Mouse (Mus musculus) ovary, postnatal 36 days (tissue): ENCODE results near the gene Med12l.
"Not testable (repeated sequence)": the region's sequence is repeated elsewhere in the genome, so short reads cannot be mapped to it uniquely, and the experiment has no call there.

Source experiments
- DNase-seq: peaks from one replicate; pipeline ENCODE4 v3.0.0; 2022; ENCODE audit warnings: low spot score, mixed read lengths

Gene Med12l

GRCm38 (mm10) chr3:59022971-59023370 is 17.3 kb downstream of the Med12l start:
- DNase-seq = no peak

GRCm38 (mm10) chr3:59024531-59025192 is 19.0 kb downstream of the Med12l start:
- DNase-seq = no peak

GRCm38 (mm10) chr3:59025193-59025535 is 19.5 kb downstream of the Med12l start:
- no peak for DNase-seq

- DNase-seq = no peak
Measured at GRCm38 (mm10) chr3:59028696-59029095, 23.1 kb downstream of the Med12l start.

GRCm38 (mm10) chr3:59030986-59031385 is 25.4 kb downstream of the Med12l start:
- no peak for DNase-seq

DNA sequence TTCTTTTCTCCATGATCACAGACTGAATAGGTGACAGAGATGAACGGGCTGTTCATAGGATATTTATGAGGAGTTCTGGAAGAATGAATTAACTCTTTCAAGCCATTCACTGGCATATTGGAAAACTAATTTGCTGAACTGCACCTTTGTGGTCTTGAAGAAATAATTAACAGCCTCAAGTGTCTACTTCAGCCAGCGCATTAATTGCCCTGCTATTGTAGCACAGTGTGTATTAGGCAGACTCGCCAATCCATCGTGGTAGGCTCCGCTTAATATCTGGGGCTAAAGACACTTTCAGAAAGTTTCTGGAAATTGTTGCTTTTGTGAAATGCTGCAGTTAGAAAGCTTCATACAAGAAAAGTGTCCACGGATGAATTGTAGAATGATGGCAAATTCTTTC is 35.9 kb downstream of the Med12l start:
- no peak for DNase-seq

- no peak for DNase-seq
Measured at GRCm38 (mm10) chr3:59054834-59055535, 49.4 kb downstream of the Med12l start.

GRCm38 (mm10) chr3:59059022-59059541 is 53.5 kb downstream of the Med12l start:
- peak; percentile 39 for DNase-seq

GRCm38 (mm10) chr3:59060131-59060530 is 54.5 kb downstream of the Med12l start:
- DNase-seq = no peak

- no peak for DNase-seq
Measured at GRCm38 (mm10) chr3:59062141-59062540, 56.5 kb downstream of the Med12l start.

- DNase-seq = no peak
Measured at GRCm38 (mm10) chr3:59063431-59063830, 57.8 kb downstream of the Med12l start.

- no peak for DNase-seq
Measured at GRCm38 (mm10) chr3:59065937-59066336, 60.3 kb downstream of the Med12l start.

- no peak for DNase-seq
Measured at GRCm38 (mm10) chr3:59066558-59067294, 61.1 kb downstream of the Med12l start.

DNA sequence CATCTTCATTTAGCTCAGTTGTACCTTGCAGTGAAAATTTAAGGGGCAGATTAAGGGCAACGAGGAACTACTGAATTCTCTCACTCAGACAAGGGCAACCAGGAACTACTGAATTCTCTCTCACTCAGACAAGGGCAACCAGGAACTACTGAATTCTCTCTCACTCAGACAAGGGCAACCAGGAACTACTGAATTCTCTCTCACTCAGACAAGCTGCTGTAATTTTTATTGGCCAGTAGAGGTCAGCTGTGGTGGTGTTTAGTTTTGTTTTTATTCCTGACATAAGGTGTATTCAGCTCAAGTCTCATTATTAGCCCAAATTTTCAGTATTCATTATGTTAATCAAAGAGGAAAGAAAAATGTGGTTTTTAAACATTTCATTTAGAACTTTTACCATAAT is 63.4 kb downstream of the Med12l start:
- not testable (repeated sequence) for DNase-seq

- no peak for DNase-seq
Measured at GRCm38 (mm10) chr3:59077278-59077677, 71.7 kb downstream of the Med12l start.

DNA sequence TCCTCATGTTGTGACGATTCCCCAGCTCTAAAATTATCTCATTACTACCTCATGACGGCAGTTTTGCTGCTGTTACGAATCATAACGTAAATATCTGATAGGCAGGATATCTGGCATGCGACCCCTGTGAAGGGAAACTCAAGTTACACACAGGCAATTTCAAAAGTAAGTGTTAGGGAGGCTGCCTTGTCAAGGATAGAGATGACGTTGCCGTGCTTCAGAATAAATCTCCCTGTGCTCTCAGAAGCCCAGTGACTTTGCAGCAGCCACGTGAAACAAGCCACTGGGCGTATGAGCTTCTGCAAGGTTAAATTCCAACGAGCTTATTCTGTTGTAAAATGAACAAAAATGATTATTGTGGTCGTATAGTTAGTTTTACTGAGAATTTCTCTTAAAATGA is 73.0 kb downstream of the Med12l start:
- no peak for DNase-seq

GRCm38 (mm10) chr3:59079327-59079726 is 73.7 kb downstream of the Med12l start:
- DNase-seq = no peak

DNA sequence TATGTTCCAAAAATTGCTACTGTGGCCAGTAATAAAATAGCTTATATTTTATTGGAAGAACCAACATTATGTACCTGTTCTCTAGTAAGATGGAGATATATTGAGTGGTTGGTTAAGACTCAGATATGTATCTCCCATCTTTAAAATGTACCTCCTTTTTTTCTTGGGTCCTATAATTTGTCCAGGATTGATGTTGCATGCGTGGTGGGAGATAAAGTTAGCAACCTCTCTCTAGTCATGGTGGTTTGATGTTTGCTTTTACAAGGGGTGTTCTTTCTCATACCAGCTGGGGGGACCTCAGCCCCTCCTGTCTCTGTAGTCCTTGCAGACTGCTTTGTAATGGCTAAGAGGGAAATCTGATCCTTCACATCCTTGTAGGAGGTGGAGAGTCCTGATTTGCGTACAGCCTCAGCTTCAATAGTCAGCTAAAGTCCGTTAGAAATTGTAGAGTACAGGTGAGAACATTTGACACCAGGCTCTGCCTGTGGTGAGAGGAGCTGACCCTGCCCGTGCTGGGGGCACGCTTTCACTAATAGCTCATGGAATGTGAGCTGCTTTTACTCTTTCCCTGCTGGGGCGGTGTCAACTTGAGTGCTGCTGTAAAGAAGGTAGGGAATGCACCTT is 74.8 kb downstream of the Med12l start:
- no peak for DNase-seq

GRCm38 (mm10) chr3:59080919-59081318 is 75.3 kb downstream of the Med12l start:
- no peak for DNase-seq

- DNase-seq = no peak
Measured at GRCm38 (mm10) chr3:59092702-59093101, 87.1 kb downstream of the Med12l start.

GRCm38 (mm10) chr3:59097421-59097820 is 91.8 kb downstream of the Med12l start:
- DNase-seq = no peak

GRCm38 (mm10) chr3:59098540-59098939 is 92.9 kb downstream of the Med12l start:
- no peak for DNase-seq
